8 mouse cellular contexts compared by ENCODE assay signal in the genomic region with DNA sequence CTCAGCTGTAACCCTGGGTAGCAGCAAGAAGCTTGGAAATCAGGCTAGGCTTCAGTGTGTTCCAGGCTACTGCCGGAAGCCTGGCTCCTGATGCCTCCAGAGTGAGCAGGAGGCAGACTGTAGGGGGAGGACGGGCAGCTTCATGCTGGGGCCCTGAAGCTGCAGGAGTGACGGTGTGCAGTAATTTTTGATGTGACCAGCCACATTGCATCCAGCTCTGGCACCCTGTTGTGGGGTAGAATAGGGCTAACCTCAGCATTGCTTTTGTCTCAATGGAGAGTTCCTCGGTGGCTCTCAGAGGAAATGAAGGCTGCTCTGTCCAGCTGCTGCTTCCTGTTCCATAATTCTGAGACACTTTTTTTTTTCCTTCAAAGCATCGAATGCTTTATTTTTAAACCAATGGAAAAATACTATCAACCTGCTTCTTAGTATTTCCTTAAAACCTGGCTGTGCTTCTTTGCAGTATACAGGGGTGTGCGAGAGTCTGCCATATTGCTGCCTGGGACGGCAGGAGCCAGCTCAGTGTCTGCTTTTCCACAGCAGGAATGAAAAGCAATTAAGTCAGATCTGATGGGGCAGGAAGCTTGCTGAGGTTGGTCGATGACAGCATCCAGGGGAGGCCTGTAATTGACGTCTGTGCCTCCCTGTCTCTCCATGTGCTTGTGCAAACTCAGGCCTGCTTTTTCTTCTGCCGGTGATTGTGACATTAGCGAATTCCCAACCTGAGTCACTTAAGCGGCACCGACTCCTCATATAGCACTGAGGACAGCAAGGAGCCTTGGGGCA.
DNase-seq lines count a peak whose midpoint lies in the region; ATAC-seq lines count a peak whose summit lies in the region.

No protein-coding gene starts in this region.

- 0 out of 2 replicates have a peak, but pooled peaks cover 4% of the 10 kb centered on the region for H3K36me3 ChIP-seq in kidney, embryonic 15.5 days
- H3K36me3 ChIP-seq in embryonic facial prominence, embryonic 12.5 days, result no peaks in the 10 kb centered on the region
- H3K36me3 ChIP-seq in intestine, embryonic 15.5 days, result no peaks in the 10 kb centered on the region
- H3K36me3 ChIP-seq in midbrain, embryonic 16.5 days (ENCODE audit: control insufficient read depth, insufficient read depth, low read length), result no peaks in the 10 kb centered on the region

- no peak for DNase-seq in kidney, postnatal 25 days
- no peak for DNase-seq in right cerebral cortex, adult 18-20 months
- DNase-seq in right cerebral cortex, adult 2 months (ENCODE audit: low spot score in 2 of 2), result no peak
- no peak for DNase-seq in adrenal gland, adult 2 months

- peak; percentile 12; the same call in 1 of the 2 replicates for ATAC-seq in kidney, embryonic 15.5 days (replicated peaks; ENCODE audit: low FRiP score)
- no peak for ATAC-seq in embryonic facial prominence, embryonic 12.5 days (ENCODE audit: insufficient number of reproducible peaks, insufficient read depth, low FRiP score, low TSS enrichment)
- ATAC-seq in intestine, embryonic 15.5 days, result peak; percentile 58
- peak; percentile 62; the same call in 1 of the 2 replicates for ATAC-seq in midbrain, embryonic 16.5 days

- peak overlapping the region; percentile 20 for H3K4me2 ChIP-seq in kidney, embryonic 15.5 days
- H3K4me2 ChIP-seq in embryonic facial prominence, embryonic 12.5 days (replicated peaks), result no peak overlapping the region
- peak overlapping the region; percentile 12; the same call in 1 of the 2 replicates for H3K4me2 ChIP-seq in intestine, embryonic 15.5 days (replicated peaks)
- H3K4me2 ChIP-seq in midbrain, embryonic 16.5 days (ENCODE audit: low read length), result 0 out of 2 replicates have a peak overlapping the region, but pooled peaks have one; percentile 2

- no peak overlapping the region for H3K4me3 ChIP-seq in kidney, embryonic 15.5 days (replicated peaks)
- no peak overlapping the region for H3K4me3 ChIP-seq in embryonic facial prominence, embryonic 12.5 days
- H3K4me3 ChIP-seq in intestine, embryonic 15.5 days (replicated peaks), result no peak overlapping the region
- no peak overlapping the region for H3K4me3 ChIP-seq in midbrain, embryonic 16.5 days (ENCODE audit: low read depth, low read length)

- H3K4me1 ChIP-seq in kidney, embryonic 15.5 days, result peaks cover 61% of the 10 kb centered on the region
- H3K4me1 ChIP-seq in embryonic facial prominence, embryonic 12.5 days, result peaks cover 12% of the 10 kb centered on the region
- peaks cover 23% of the 10 kb centered on the region; the same call in 1 of the 2 replicates for H3K4me1 ChIP-seq in intestine, embryonic 15.5 days (replicated peaks)
- H3K4me1 ChIP-seq in midbrain, embryonic 16.5 days (ENCODE audit: control insufficient read depth, insufficient read depth, low read length), result peaks cover 8% of the 10 kb centered on the region

- H3K9ac ChIP-seq in kidney, embryonic 15.5 days, result no peak overlapping the region
- no peak overlapping the region for H3K9ac ChIP-seq in embryonic facial prominence, embryonic 12.5 days
- H3K9ac ChIP-seq in intestine, embryonic 15.5 days, result no peak overlapping the region
- no peak overlapping the region for H3K9ac ChIP-seq in midbrain, embryonic 16.5 days (ENCODE audit: low read depth, low read length)

- H3K27me3 ChIP-seq in kidney, embryonic 15.5 days, result no peaks in the 10 kb centered on the region
- no peaks in the 10 kb centered on the region for H3K27me3 ChIP-seq in embryonic facial prominence, embryonic 12.5 days
- H3K27me3 ChIP-seq in intestine, embryonic 15.5 days (replicated peaks), result no peaks in the 10 kb centered on the region
- H3K27me3 ChIP-seq in midbrain, embryonic 16.5 days (ENCODE audit: control insufficient read depth, insufficient read depth, low read depth, low read length), result no peaks in the 10 kb centered on the region

- WGBS in kidney, embryonic 15.5 days, result 17% methylated on average over 13 of the region's 13 CpGs
- WGBS in embryonic facial prominence, embryonic 12.5 days, result 27% methylated on average over 13 of the region's 13 CpGs
- 25% methylated on average over 13 of the region's 13 CpGs for WGBS in intestine, embryonic 15.5 days
- 20% methylated on average over 13 of the region's 13 CpGs for WGBS in midbrain, embryonic 16.5 days

- peak overlapping the region; percentile 92 for H3K27ac ChIP-seq in kidney, embryonic 15.5 days
- H3K27ac ChIP-seq in embryonic facial prominence, embryonic 12.5 days, result peak overlapping the region; percentile 54; the same call in 1 of the 2 replicates
- H3K27ac ChIP-seq in intestine, embryonic 15.5 days, result peak overlapping the region; percentile 63; the same call in 1 of the 2 replicates
- H3K27ac ChIP-seq in midbrain, embryonic 16.5 days (ENCODE audit: low read length), result peak overlapping the region; percentile 54

- no peaks in the 10 kb centered on the region for H3K9me3 ChIP-seq in kidney, embryonic 15.5 days (replicated peaks)
- no peaks in the 10 kb centered on the region for H3K9me3 ChIP-seq in embryonic facial prominence, embryonic 12.5 days
- no peaks in the 10 kb centered on the region for H3K9me3 ChIP-seq in intestine, embryonic 15.5 days
- H3K9me3 ChIP-seq in midbrain, embryonic 16.5 days (replicated peaks; ENCODE audit: control insufficient read depth, low read length, poor library complexity, severe bottlenecking), result no peaks in the 10 kb centered on the region
